Mouse (Mus musculus) thymus, postnatal 25 days (tissue): ENCODE measurements around the gene Kif1c.

ENCODE experiments used
- DNase-seq: peaks from one replicate; pipeline ENCODE4 v3.0.0; 2022

The Kif1c gene

GRCm38 (mm10) chr11:70699722-70700556 is at the start of gene Kif1c, which contains the start of gene Inca1:
Gene Kif1c (plus strand): TSS chr11:70700548.
Gene Inca1 (minus strand): TSS chr11:70700155.
- peak; percentile 98 for DNase-seq

- no peak for DNase-seq
Observed at GRCm38 (mm10) chr11:70651391-70651790, 49.0 kb upstream of the Kif1c start.

GRCm38 (mm10) chr11:70652029-70652883 is 48.1 kb upstream of the Kif1c start:
- DNase-seq, result peak; percentile 65

GRCm38 (mm10) chr11:70652884-70653344 is 47.4 kb upstream of the Kif1c start:
- no peak for DNase-seq

- peak; percentile 86 for DNase-seq
Observed at GRCm38 (mm10) chr11:70653345-70654197, 46.8 kb upstream of the Kif1c start.

GRCm38 (mm10) chr11:70654198-70654922 is 46.0 kb upstream of the Kif1c start, which contains the start of gene Pfn1:
Gene Pfn1 (minus strand): TSS chr11:70654644.
- peak; percentile 83 for DNase-seq

GRCm38 (mm10) chr11:70654923-70655570 is 45.3 kb upstream of the Kif1c start:
- DNase-seq, result peak; percentile 84

GRCm38 (mm10) chr11:70655571-70656455 is 44.5 kb upstream of the Kif1c start:
- DNase-seq, result peak; percentile 79

- peak; percentile 22 for DNase-seq
Observed at GRCm38 (mm10) chr11:70656456-70656927, 43.9 kb upstream of the Kif1c start.

GRCm38 (mm10) chr11:70656964-70657363 is 43.4 kb upstream of the Kif1c start, which contains the start of gene Eno3:
Gene Eno3 (plus strand): TSS chr11:70657202.
- DNase-seq, result no peak

- DNase-seq, result peak; percentile 47
Observed at GRCm38 (mm10) chr11:70657573-70657972, 42.8 kb upstream of the Kif1c start.

- no peak for DNase-seq
Observed at GRCm38 (mm10) chr11:70657991-70658390, 42.4 kb upstream of the Kif1c start.

- no peak for DNase-seq
Observed at GRCm38 (mm10) chr11:70658521-70658920, 41.8 kb upstream of the Kif1c start.

GRCm38 (mm10) chr11:70658942-70659341 is 41.4 kb upstream of the Kif1c start:
- no peak for DNase-seq

GRCm38 (mm10) chr11:70660571-70660970 is 39.8 kb upstream of the Kif1c start:
- no peak for DNase-seq

GRCm38 (mm10) chr11:70663101-70663500 is 37.2 kb upstream of the Kif1c start:
- no peak for DNase-seq

- DNase-seq, result no peak
Observed at GRCm38 (mm10) chr11:70663957-70664356, 36.4 kb upstream of the Kif1c start.

GRCm38 (mm10) chr11:70664741-70665140 is 35.6 kb upstream of the Kif1c start:
- DNase-seq, result no peak

- DNase-seq, result no peak
Observed at GRCm38 (mm10) chr11:70666687-70667086, 33.7 kb upstream of the Kif1c start.
